Mouse (Mus musculus): ENCODE data around the gene Cemip. TPM values are rescaled to one million over a fixed set of nuclear protein-coding genes. Genes with fewer than 3 reads are reported as not detected.

Gene Cemip
- polyA plus RNA-seq, 2 experiments = 0.59 to 0.83 TPM

GRCm38 (mm10) chr7:83884921-83885532, 201.3 kb downstream of the Cemip start:
- peaks cover 30% of the 10 kb centered on the region for H3K4me1 ChIP-seq (ENCODE audit: control insufficient read depth, insufficient read depth, low read length)
- peak overlapping the region; percentile 78 for H3K4me3 ChIP-seq (replicated peaks; ENCODE audit: low read length)
- no peak for TF ChIP-seq POLR2A (IDR thresholded peaks at IDR 0.05; ENCODE audit: borderline replicate concordance, extremely low read depth, insufficient read depth, insufficient read length)
- WGBS = 34% methylated on average over 6 of the region's 6 CpGs
- DNase-seq (ENCODE audit: low spot score) (no peak), ATAC-seq (ENCODE audit: low FRiP score, low read depth) (no peak)
- no peaks in the 10 kb centered on the region for H3K27me3 ChIP-seq (ENCODE audit: control insufficient read depth, insufficient read depth, low read length)
- H3K27ac ChIP-seq (replicated peaks; ENCODE audit: low read depth, low read length) = peak overlapping the region; percentile 93
- peak overlapping the region; percentile 84 for H3K9ac ChIP-seq (ENCODE audit: low read depth, low read length, severe bottlenecking)
- H3K4me2 ChIP-seq (replicated peaks; ENCODE audit: low read depth, low read length, severe bottlenecking) = peak overlapping the region; percentile 94
- H3K9me3 ChIP-seq (ENCODE audit: control insufficient read depth, low read length) = no peaks in the 10 kb centered on the region
- no peaks in the 10 kb centered on the region for H3K36me3 ChIP-seq (ENCODE audit: control insufficient read depth, insufficient read depth, low read length)

- ATAC-seq (ENCODE audit: low FRiP score, low read depth) = peak; percentile 87
Measured at GRCm38 (mm10) chr7:83884021-83884658, 202.2 kb downstream of the Cemip start, which contains the start of the genes Tlnrd1 and Mesd. Gene Tlnrd1 (minus strand): TSS chr7:83884305. Gene Mesd (plus strand): TSS chr7:83884466.

DNA sequence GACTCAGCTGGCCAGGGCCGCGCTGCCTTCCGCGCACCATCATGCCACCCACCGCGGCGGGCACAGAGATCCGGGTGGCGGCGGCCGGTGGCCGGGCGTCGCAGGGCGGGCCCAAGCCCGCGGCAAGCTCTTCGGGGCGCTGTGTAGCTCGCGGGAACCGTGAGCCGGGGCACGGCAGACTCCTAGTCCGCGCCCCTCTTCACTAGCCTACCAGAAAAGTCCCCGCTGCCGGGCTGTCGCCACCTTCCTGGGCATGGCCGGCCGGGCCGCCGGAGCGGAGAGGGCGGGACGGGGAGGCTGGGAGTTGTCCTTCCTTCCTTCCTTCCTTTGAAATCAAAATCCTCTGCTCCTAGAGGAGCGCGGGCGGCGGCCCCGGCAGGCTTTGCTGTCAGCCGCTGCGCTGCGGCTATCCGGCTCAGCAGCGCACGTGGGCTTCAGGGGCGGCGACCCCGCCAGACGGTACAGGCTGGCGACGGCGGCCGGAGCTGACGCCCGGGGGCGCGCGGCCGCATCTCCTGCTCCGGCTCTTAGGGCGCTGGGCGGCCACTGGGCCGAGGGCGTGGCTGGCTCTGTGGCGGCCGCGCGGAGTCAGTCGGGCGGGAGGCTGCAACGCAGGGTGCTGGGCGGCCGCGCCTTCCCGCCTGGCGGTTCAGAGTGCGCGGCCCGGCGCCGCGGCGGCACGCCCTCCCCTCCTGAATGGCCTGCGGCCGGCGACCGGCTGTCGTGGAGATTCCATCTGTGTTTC, 202.9 kb downstream of the Cemip start:
- Histone ChIP-seq H3K27me3 (ENCODE audit: control insufficient read depth, insufficient read depth, low read length) (no peaks in the 10 kb centered on the region), H3K27ac (replicated peaks; ENCODE audit: low read depth, low read length) (peak overlapping the region; percentile 93), H3K9me3 (ENCODE audit: control insufficient read depth, low read length) (no peaks in the 10 kb centered on the region), H3K36me3 (ENCODE audit: control insufficient read depth, insufficient read depth, low read length) (no peaks in the 10 kb centered on the region; the same call in 1 of the 2 replicates), H3K4me1 (ENCODE audit: control insufficient read depth, insufficient read depth, low read length) (peaks cover 36% of the 10 kb centered on the region), H3K4me3 (replicated peaks; ENCODE audit: low read length) (peak overlapping the region; percentile 78), H3K9ac (ENCODE audit: low read depth, low read length, severe bottlenecking) (peak overlapping the region; percentile 84), H3K4me2 (replicated peaks; ENCODE audit: low read depth, low read length, severe bottlenecking) (peak overlapping the region; percentile 94)
- peak; percentile 70 for ATAC-seq (ENCODE audit: low FRiP score, low read depth)
- TF ChIP-seq POLR2A (IDR thresholded peaks at IDR 0.05; ENCODE audit: borderline replicate concordance, extremely low read depth, insufficient read depth, insufficient read length) = no peak
- DNase-seq (ENCODE audit: low spot score) = peak; percentile 70
- WGBS = under 1% methylated on average over 45 of the region's 91 CpGs

More at GRCm38 (mm10) chr7:83884021-83884658, 202.2 kb downstream of the Cemip start, which contains the start of the genes Tlnrd1 and Mesd:
- peak; percentile 91 for DNase-seq (ENCODE audit: low spot score)
- H3K4me3 ChIP-seq (replicated peaks; ENCODE audit: low read length) = peak within 1 kb of the TSS; percentile 78
- peak within 1 kb of the TSS; percentile 84 for H3K9ac ChIP-seq (ENCODE audit: low read depth, low read length, severe bottlenecking)
- peak within 1 kb of the TSS; percentile 93 for H3K27ac ChIP-seq (replicated peaks; ENCODE audit: low read depth, low read length)
- H3K36me3 ChIP-seq (ENCODE audit: control insufficient read depth, insufficient read depth, low read length) = no peaks in the 10 kb centered on the region
- H3K27me3 ChIP-seq (ENCODE audit: control insufficient read depth, insufficient read depth, low read length) = no peaks in the 10 kb centered on the region
- peaks cover 34% of the 10 kb centered on the region for H3K4me1 ChIP-seq (ENCODE audit: control insufficient read depth, insufficient read depth, low read length)
- peak; percentile 82; the same call in 1 of the 2 replicates for TF ChIP-seq POLR2A (IDR thresholded peaks at IDR 0.05; ENCODE audit: borderline replicate concordance, extremely low read depth, insufficient read depth, insufficient read length)
- H3K4me2 ChIP-seq (replicated peaks; ENCODE audit: low read depth, low read length, severe bottlenecking) = peak within 1 kb of the TSS; percentile 94
- WGBS = 3% methylated on average over 57 of the region's 69 CpGs
- H3K9me3 ChIP-seq (ENCODE audit: control insufficient read depth, low read length) = no peaks in the 10 kb centered on the region

Other genes with a start within 250 kb of the Cemip start
- 32.7 and 42.5 TPM in 2 replicates for gene Tlnrd1, start 202.2 kb downstream of the Cemip start, polyA plus RNA-seq (2012; rRNA removed)
- 17.6 and 18.8 TPM in 2 replicates for gene Tlnrd1, start 202.2 kb downstream of the Cemip start, polyA plus RNA-seq (2014; fragmentation: Nextera tagmentation; extraction: Ambion mirVana)
- gene Mesd, start 202.0 kb downstream of the Cemip start, polyA plus RNA-seq (2012; rRNA removed) = 25.6 and 39.8 TPM in 2 replicates
- 79.5 and 84.6 TPM in 2 replicates for gene Mesd, start 202.0 kb downstream of the Cemip start, polyA plus RNA-seq (2014; fragmentation: Nextera tagmentation; extraction: Ambion mirVana)
- 41.5 and 56.8 TPM in 2 replicates for gene Abhd17c, start 65.4 kb upstream of the Cemip start, polyA plus RNA-seq (2012; rRNA removed)
- gene Abhd17c, start 65.4 kb upstream of the Cemip start, polyA plus RNA-seq (2014; fragmentation: Nextera tagmentation; extraction: Ambion mirVana) = 45.6 and 53.1 TPM in 2 replicates

Measured in limb, embryonic 14.5 days (tissue).